In the genomic region with DNA sequence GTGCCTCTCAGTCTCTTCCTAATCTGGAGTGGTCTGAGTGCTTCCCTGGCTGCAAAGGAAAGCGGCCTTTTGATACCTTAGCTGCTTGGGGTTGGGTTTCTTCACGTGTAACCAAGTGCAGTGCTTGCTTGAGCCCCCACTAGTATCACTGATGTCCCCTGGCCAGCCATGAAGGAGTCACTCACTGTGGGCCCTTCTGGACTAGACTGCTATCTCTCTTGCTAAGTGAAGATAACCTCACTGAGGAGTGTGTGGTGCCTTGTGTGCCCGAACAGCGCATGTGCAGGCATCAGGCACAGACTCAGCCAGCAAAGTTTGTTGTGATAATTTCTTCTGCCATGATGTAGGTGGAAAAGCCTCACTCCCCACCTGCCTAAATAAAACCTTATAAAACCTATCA, we compare ENCODE assay signal across 10 mouse cellular contexts. TPM values are rescaled to one million over a fixed set of nuclear protein-coding genes. Genes with fewer than 3 reads are reported as not detected.
DNase-seq lines count a peak whose midpoint lies in the region; ATAC-seq and TF ChIP-seq lines count a peak whose summit lies in the region.
"Had no signal": no experiment of that assay in that cellular context is flagged by ENCODE, and none has a peak within 500 bp of the region (broad histone marks: within the 10 kb centered on the region; RNA-seq: fewer than 3 reads in every experiment).

No protein-coding gene starts in this region.

- no peaks in the 10 kb centered on the region for H3K9me3 ChIP-seq in heart, embryonic 15.5 days (replicated peaks)
- H3K9me3 ChIP-seq in MEL (replicated peaks; ENCODE audit: insufficient read depth, low read length): no peaks in the 10 kb centered on the region
- no peaks in the 10 kb centered on the region for H3K9me3 ChIP-seq in liver, embryonic 16.5 days (replicated peaks; ENCODE audit: control insufficient read depth, low read length)
- H3K9me3 ChIP-seq: intestine, embryonic 15.5 days had no signal

- no peak for TF ChIP-seq EP300 in MEL (IDR thresholded peaks at IDR 0.05; ENCODE audit: low read depth in 1 of 2, low read length in 2 of 2)

- no peak overlapping the region for H3K9ac ChIP-seq in heart, embryonic 15.5 days
- H3K9ac ChIP-seq in MEL (ENCODE audit: control insufficient read depth, low read depth, low read length, poor library complexity, severe bottlenecking): no peak overlapping the region
- H3K9ac ChIP-seq in liver, embryonic 16.5 days (ENCODE audit: low read depth, low read length): no peak overlapping the region
- H3K9ac ChIP-seq: intestine, embryonic 15.5 days had no signal

- no peak; the same call in 1 of the 2 replicates for ATAC-seq in heart, embryonic 15.5 days (replicated peaks; ENCODE audit: insufficient number of reproducible peaks, insufficient read depth, low FRiP score, low read depth)
- peak; percentile 33; the same call in 1 of the 2 replicates for ATAC-seq in liver, embryonic 16.5 days (ENCODE audit: low read depth)
- ATAC-seq: intestine, embryonic 15.5 days had no signal

- H3K36me3 ChIP-seq in heart, embryonic 15.5 days: peaks cover 11% of the 10 kb centered on the region; the same call in 1 of the 2 replicates
- H3K36me3 ChIP-seq in MEL (ENCODE audit: control insufficient read depth in 1 of 2, insufficient read depth in 2 of 2, low read length in 2 of 2): peaks cover 0 to 6% of the 10 kb centered on the region in 2 experiments; a peak in 2 of 4 replicates
- H3K36me3 ChIP-seq in liver, embryonic 16.5 days (ENCODE audit: control insufficient read depth, insufficient read depth): no peaks in the 10 kb centered on the region

- no peak for TF ChIP-seq CTCF in MEL (IDR thresholded peaks at IDR 0.05 in 2 of 3, conservative IDR thresholded peaks at IDR 0.05 in 1 of 3; ENCODE audit: control insufficient read depth in 1 of 3, insufficient read depth in 1 of 3, low read depth in 2 of 3, low read length in 3 of 3, poor library complexity in 1 of 3, severe bottlenecking in 1 of 3)

- TF ChIP-seq RAD21 in MEL (IDR thresholded peaks at IDR 0.05; ENCODE audit: low read depth, low read length): no peak

- H3K79me2 ChIP-seq in MEL (ENCODE audit: control insufficient read depth, insufficient read depth, low read length, poor library complexity): peaks cover 3% of the 10 kb centered on the region; the same call in 1 of the 2 replicates

- H3K27ac ChIP-seq in heart, embryonic 15.5 days: peak overlapping the region; percentile 64
- no peak overlapping the region for H3K27ac ChIP-seq in MEL (ENCODE audit: control insufficient read depth, low read depth, low read length)
- H3K27ac ChIP-seq in liver, embryonic 16.5 days (ENCODE audit: low read length): no peak overlapping the region
- H3K27ac ChIP-seq: intestine, embryonic 15.5 days; left cerebral cortex, adult 2 months had no signal

- no peak overlapping the region for H3K4me2 ChIP-seq in heart, embryonic 15.5 days
- no peak overlapping the region for H3K4me2 ChIP-seq in liver, embryonic 16.5 days (ENCODE audit: low read depth, low read length)
- H3K4me2 ChIP-seq: intestine, embryonic 15.5 days had no signal

- no peak for TF ChIP-seq POLR2A in MEL (IDR thresholded peaks at IDR 0.05; ENCODE audit: control insufficient read depth in 1 of 2, insufficient read depth in 1 of 2, low read depth in 1 of 2, low read length in 2 of 2, poor library complexity in 1 of 2)

- H3K4me3 ChIP-seq in heart, embryonic 15.5 days: no peak overlapping the region
- H3K4me3 ChIP-seq in MEL (ENCODE audit: control insufficient read depth in 1 of 2, insufficient read depth in 1 of 2, low read depth in 2 of 2, low read length in 2 of 2): no peak overlapping the region
- H3K4me3 ChIP-seq in liver, embryonic 16.5 days (ENCODE audit: low read depth, low read length): no peak overlapping the region
- H3K4me3 ChIP-seq: intestine, embryonic 15.5 days; left cerebral cortex, adult 2 months had no signal

- WGBS in heart, embryonic 15.5 days: 18% methylated on average over 4 of the region's 4 CpGs
- 46% methylated on average over 4 of the region's 4 CpGs for WGBS in liver, embryonic 16.5 days (ENCODE audit: insufficient replicate concordance)

- no peaks in the 10 kb centered on the region for H3K27me3 ChIP-seq in heart, embryonic 15.5 days
- H3K27me3 ChIP-seq in MEL (ENCODE audit: control insufficient read depth in 1 of 2, insufficient read depth in 2 of 2, low read length in 2 of 2): no peaks in the 10 kb centered on the region
- no peaks in the 10 kb centered on the region for H3K27me3 ChIP-seq in liver, embryonic 16.5 days (ENCODE audit: control insufficient read depth, insufficient read depth, low read depth, low read length)
- H3K27me3 ChIP-seq: intestine, embryonic 15.5 days had no signal

- H3K4me1 ChIP-seq in heart, embryonic 15.5 days (replicated peaks): peaks cover 50% of the 10 kb centered on the region
- peaks cover 0 to 11% of the 10 kb centered on the region in 2 experiments; a peak in 3 of 4 replicates for H3K4me1 ChIP-seq in MEL (ENCODE audit: control insufficient read depth in 1 of 2, insufficient read depth in 2 of 2, low read length in 2 of 2)
- H3K4me1 ChIP-seq in liver, embryonic 16.5 days (ENCODE audit: control insufficient read depth, low read depth, low read length): peaks cover 15% of the 10 kb centered on the region

- DNase-seq in heart, adult 8-10 months (ENCODE audit: low spot score): no peak
- DNase-seq in CD4-positive helper T cell, adult 2 months (ENCODE audit: low read depth, low spot score): peak; percentile 55
- DNase-seq in MEL (ENCODE audit: low read depth, low spot score): no peak
- DNase-seq in layer of hippocampus, postnatal 25 days (ENCODE audit: extremely low spot score in 1 of 2, low spot score in 1 of 2): no peak
- DNase-seq in adrenal gland, postnatal 36 days: no peak
- DNase-seq: adrenal gland, postnatal 25 days had no signal

TF ChIP-seq in MEL, 35 proteins besides CTCF, POLR2A, EP300 and RAD21:
- TF ChIP-seq E2F4 (IDR thresholded peaks at IDR 0.05; ENCODE audit: borderline replicate concordance, low read depth, low read length) (no peak), ZNF384 (IDR thresholded peaks at IDR 0.05; ENCODE audit: low read depth, low read length) (no peak), JUND (IDR thresholded peaks at IDR 0.05; ENCODE audit: low read depth, low read length) (no peak), NRF1 (IDR thresholded peaks at IDR 0.05; ENCODE audit: insufficient read depth, low read depth, low read length, poor library complexity, severe bottlenecking) (peak; percentile 63)

RNA-seq across cellular contexts. Expression of gene Btg1, which starts 8.9 kb away (rescaled TPM):
- 48.8 and 56.5 TPM in 2 replicates for polyA plus RNA-seq in heart, embryonic 15.5 days (2015; fragmentation: Nextera tagmentation; extraction: Ambion mirVana)
- 10 to 100 TPM; 28.5 to 34.7 (median 33.2) TPM for total RNA-seq in heart, adult 8-10 months (2022)
- total RNA-seq in MEL (2012; rRNA removed): 2.0 and 3.6 TPM in 2 replicates
- polyA plus RNA-seq in MEL (2012; ENCODE audit: insufficient read depth in 1 of 2, insufficient read length in 2 of 2, low read depth in 1 of 2, low replicate concordance in 2 of 2, missing spikeins in 1 of 2): 1 to 10 TPM in 1 of 2 experiments, not detected in 1; 4.8 TPM
- polyA plus RNA-seq in liver, embryonic 16.5 days (2015; fragmentation: Nextera tagmentation; extraction: Ambion mirVana): 10.3 and 14.5 TPM in 2 replicates
- 10 to 100 TPM; 40.7 to 49.1 TPM for total RNA-seq in layer of hippocampus, postnatal 25 days (2021)
- total RNA-seq in adrenal gland, postnatal 36 days (2021): 100 to 1,000 TPM; 131 to 248 TPM
